Comparison of ENCODE assay signal across 22 mouse cellular contexts in genomic region chr6:65758214-65758613, GRCm38 (mm10). TPM values are rescaled to one million over a fixed set of nuclear protein-coding genes. Genes with fewer than 3 reads are reported as not detected.
DNase-seq lines count a peak whose midpoint lies in the region; ATAC-seq lines count a peak whose summit lies in the region.
"Had no signal": no experiment of that assay in that cellular context is flagged by ENCODE, and none has a peak within 500 bp of the region (broad histone marks: within the 10 kb centered on the region; RNA-seq: fewer than 3 reads in every experiment).

No protein-coding gene starts in this region.

- H3K4me2 ChIP-seq in midbrain, embryonic 16.5 days (ENCODE audit: low read length): no peak overlapping the region
- H3K4me2 ChIP-seq in midbrain, embryonic 11.5 days: no peak overlapping the region
- H3K4me2 ChIP-seq in midbrain, embryonic 13.5 days (replicated peaks): no peak overlapping the region
- no peak overlapping the region for H3K4me2 ChIP-seq in embryonic facial prominence, embryonic 11.5 days (ENCODE audit: low read depth, low read length)
- no peak overlapping the region for H3K4me2 ChIP-seq in heart, embryonic 11.5 days

- DNase-seq in midbrain, embryonic 10.5 days (ENCODE audit: low spot score): no peak
- peak; percentile 76 for DNase-seq in midbrain, embryonic 11.5 days (ENCODE audit: low spot score, missing footprints)
- peak; percentile 35 for DNase-seq in embryonic facial prominence, embryonic 10.5 days (ENCODE audit: low spot score)
- no peak for DNase-seq in embryonic facial prominence, embryonic 11.5 days (ENCODE audit: low spot score)
- no peak for DNase-seq in heart, adult 9 months (ENCODE audit: low spot score in 2 of 2)
- DNase-seq: adrenal gland, adult 2 months; adrenal gland, adult 8-10 months; adrenal gland, postnatal 10 days; adrenal gland, postnatal 14 days; adrenal gland, postnatal 25 days; adrenal gland, postnatal 36 days; B cell, adult 2 months; cerebellum, adult 11 months; cerebellum, adult 11-12 months had no signal

- H3K27me3 ChIP-seq in midbrain, embryonic 10.5 days (ENCODE audit: low read depth, poor library complexity, severe bottlenecking): no peaks in the 10 kb centered on the region
- H3K27me3 ChIP-seq in midbrain, embryonic 16.5 days (ENCODE audit: control insufficient read depth, insufficient read depth, low read depth, low read length): no peaks in the 10 kb centered on the region
- no peaks in the 10 kb centered on the region for H3K27me3 ChIP-seq in midbrain, embryonic 11.5 days (ENCODE audit: control insufficient read depth, insufficient read depth, low read length)
- no peaks in the 10 kb centered on the region for H3K27me3 ChIP-seq in midbrain, embryonic 13.5 days
- no peaks in the 10 kb centered on the region for H3K27me3 ChIP-seq in embryonic facial prominence, embryonic 10.5 days (replicated peaks; ENCODE audit: low read depth, poor library complexity, severe bottlenecking)
- no peaks in the 10 kb centered on the region for H3K27me3 ChIP-seq in embryonic facial prominence, embryonic 11.5 days (ENCODE audit: control insufficient read depth, insufficient read depth, low read length)
- H3K27me3 ChIP-seq in heart, embryonic 11.5 days (ENCODE audit: control insufficient read depth, insufficient read depth, low read length): no peaks in the 10 kb centered on the region
- H3K27me3 ChIP-seq: CH12.LX had no signal

- H3K4me1 ChIP-seq in midbrain, embryonic 10.5 days: peaks cover 21% of the 10 kb centered on the region
- no peaks in the 10 kb centered on the region for H3K4me1 ChIP-seq in midbrain, embryonic 16.5 days (ENCODE audit: control insufficient read depth, insufficient read depth, low read length)
- peaks cover 2% of the 10 kb centered on the region; the same call in 1 of the 2 replicates for H3K4me1 ChIP-seq in midbrain, embryonic 11.5 days (ENCODE audit: control insufficient read depth, insufficient read depth, low read length)
- no peaks in the 10 kb centered on the region for H3K4me1 ChIP-seq in midbrain, embryonic 13.5 days (replicated peaks)
- H3K4me1 ChIP-seq in embryonic facial prominence, embryonic 10.5 days: peaks cover 15% of the 10 kb centered on the region
- no peaks in the 10 kb centered on the region; the same call in 1 of the 2 replicates for H3K4me1 ChIP-seq in embryonic facial prominence, embryonic 11.5 days (ENCODE audit: control insufficient read depth, insufficient read depth, low read length)
- H3K4me1 ChIP-seq in heart, embryonic 11.5 days (ENCODE audit: control insufficient read depth, insufficient read depth, low read length): no peaks in the 10 kb centered on the region

- peak overlapping the region; percentile 69 for H3K27ac ChIP-seq in midbrain, embryonic 10.5 days (replicated peaks)
- H3K27ac ChIP-seq in midbrain, embryonic 16.5 days (ENCODE audit: low read length): no peak overlapping the region
- H3K27ac ChIP-seq in midbrain, embryonic 11.5 days (ENCODE audit: low read depth, low read length): no peak overlapping the region
- H3K27ac ChIP-seq in midbrain, embryonic 13.5 days: no peak overlapping the region
- H3K27ac ChIP-seq in embryonic facial prominence, embryonic 10.5 days (replicated peaks): peak overlapping the region; percentile 76
- no peak overlapping the region for H3K27ac ChIP-seq in embryonic facial prominence, embryonic 11.5 days (replicated peaks; ENCODE audit: low read depth, low read length)
- H3K27ac ChIP-seq in heart, embryonic 11.5 days (ENCODE audit: low read depth, low read length): no peak overlapping the region

- H3K4me3 ChIP-seq in midbrain, embryonic 10.5 days: no peak overlapping the region
- H3K4me3 ChIP-seq in midbrain, embryonic 16.5 days (ENCODE audit: low read depth, low read length): no peak overlapping the region
- no peak overlapping the region for H3K4me3 ChIP-seq in midbrain, embryonic 11.5 days (ENCODE audit: low read depth, low read length)
- no peak overlapping the region for H3K4me3 ChIP-seq in midbrain, embryonic 13.5 days (replicated peaks)
- H3K4me3 ChIP-seq in embryonic facial prominence, embryonic 10.5 days: no peak overlapping the region
- H3K4me3 ChIP-seq in embryonic facial prominence, embryonic 11.5 days (ENCODE audit: low read depth, low read length): no peak overlapping the region
- H3K4me3 ChIP-seq in heart, embryonic 11.5 days (ENCODE audit: low read depth, low read length): no peak overlapping the region

- WGBS in midbrain, embryonic 10.5 days: 52% methylated on average over 7 of the region's 7 CpGs
- WGBS in midbrain, embryonic 16.5 days: 51% methylated on average over 7 of the region's 7 CpGs
- 40% methylated on average over 7 of the region's 7 CpGs for WGBS in midbrain, embryonic 11.5 days
- 37% methylated on average over 7 of the region's 7 CpGs for WGBS in midbrain, embryonic 13.5 days
- WGBS in embryonic facial prominence, embryonic 10.5 days: 48% methylated on average over 7 of the region's 7 CpGs
- WGBS in embryonic facial prominence, embryonic 11.5 days: 48% methylated on average over 7 of the region's 7 CpGs
- WGBS in heart, embryonic 11.5 days (ENCODE audit: insufficient replicate concordance): 74% methylated on average over 7 of the region's 7 CpGs

- H3K9me3 ChIP-seq in midbrain, embryonic 10.5 days (replicated peaks): no peaks in the 10 kb centered on the region
- no peaks in the 10 kb centered on the region for H3K9me3 ChIP-seq in midbrain, embryonic 16.5 days (replicated peaks; ENCODE audit: control insufficient read depth, low read length, poor library complexity, severe bottlenecking)
- no peaks in the 10 kb centered on the region for H3K9me3 ChIP-seq in midbrain, embryonic 11.5 days (ENCODE audit: control insufficient read depth, low read length)
- H3K9me3 ChIP-seq in midbrain, embryonic 13.5 days: no peaks in the 10 kb centered on the region
- no peaks in the 10 kb centered on the region for H3K9me3 ChIP-seq in embryonic facial prominence, embryonic 10.5 days
- no peaks in the 10 kb centered on the region for H3K9me3 ChIP-seq in embryonic facial prominence, embryonic 11.5 days (replicated peaks; ENCODE audit: control insufficient read depth, low read length)
- H3K9me3 ChIP-seq in heart, embryonic 11.5 days (replicated peaks; ENCODE audit: control insufficient read depth, low read length): no peaks in the 10 kb centered on the region
- H3K9me3 ChIP-seq: G1E had no signal

- no peaks in the 10 kb centered on the region for H3K36me3 ChIP-seq in midbrain, embryonic 10.5 days
- H3K36me3 ChIP-seq in midbrain, embryonic 16.5 days (ENCODE audit: control insufficient read depth, insufficient read depth, low read length): no peaks in the 10 kb centered on the region
- no peaks in the 10 kb centered on the region for H3K36me3 ChIP-seq in midbrain, embryonic 11.5 days (ENCODE audit: control insufficient read depth, insufficient read depth, low read length)
- H3K36me3 ChIP-seq in midbrain, embryonic 13.5 days: no peaks in the 10 kb centered on the region
- no peaks in the 10 kb centered on the region for H3K36me3 ChIP-seq in embryonic facial prominence, embryonic 10.5 days (replicated peaks)
- H3K36me3 ChIP-seq in embryonic facial prominence, embryonic 11.5 days (replicated peaks; ENCODE audit: control insufficient read depth, insufficient read depth, low read depth, low read length): no peaks in the 10 kb centered on the region
- no peaks in the 10 kb centered on the region for H3K36me3 ChIP-seq in heart, embryonic 11.5 days (ENCODE audit: control insufficient read depth, insufficient read depth, low read length)
- H3K36me3 ChIP-seq: G1E had no signal

- no peak for ATAC-seq in midbrain, embryonic 16.5 days
- ATAC-seq in midbrain, embryonic 11.5 days (ENCODE audit: low FRiP score): peak; percentile 46; the same call in 1 of the 2 replicates
- no peak for ATAC-seq in midbrain, embryonic 13.5 days
- ATAC-seq in embryonic facial prominence, embryonic 11.5 days (replicated peaks; ENCODE audit: insufficient number of reproducible peaks, low FRiP score, low TSS enrichment, low read depth): peak; percentile 76; the same call in 1 of the 2 replicates
- no peak for ATAC-seq in heart, embryonic 11.5 days (replicated peaks; ENCODE audit: insufficient number of reproducible peaks, low FRiP score, low TSS enrichment)
- ATAC-seq: activated CD4-positive, CD25-positive, alpha-beta regulatory T cell, adult 4 months; CD4-positive, CD25-positive, alpha-beta regulatory T cell, adult 4 months; Patski had no signal

- H3K9ac ChIP-seq in midbrain, embryonic 16.5 days (ENCODE audit: low read depth, low read length): no peak overlapping the region
- H3K9ac ChIP-seq in midbrain, embryonic 11.5 days (ENCODE audit: low read length): no peak overlapping the region
- H3K9ac ChIP-seq in midbrain, embryonic 13.5 days (replicated peaks): no peak overlapping the region
- no peak overlapping the region for H3K9ac ChIP-seq in embryonic facial prominence, embryonic 11.5 days (replicated peaks; ENCODE audit: low read length)
- no peak overlapping the region for H3K9ac ChIP-seq in heart, embryonic 11.5 days (ENCODE audit: low read depth, low read length)

RNA-seq across cellular contexts. Expression of gene Prdm5, which starts 20.6 kb away (rescaled TPM):
- 17.0 and 19.7 TPM in 2 replicates for polyA plus RNA-seq in midbrain, embryonic 10.5 days (2016; fragmentation: Nextera tagmentation; extraction: Ambion mirVana)
- 3.7 and 4.3 TPM in 2 replicates for polyA plus RNA-seq in midbrain, embryonic 16.5 days (2015; fragmentation: Nextera tagmentation; extraction: Ambion mirVana)
- 13.1 and 13.3 TPM in 2 replicates for polyA plus RNA-seq in midbrain, embryonic 11.5 days (2014; fragmentation: Nextera tagmentation; extraction: Ambion mirVana)
- polyA plus RNA-seq in midbrain, embryonic 13.5 days (2015; fragmentation: Nextera tagmentation; extraction: Ambion mirVana): 6.8 and 7.2 TPM in 2 replicates
- 20.8 and 22.2 TPM in 2 replicates for polyA plus RNA-seq in embryonic facial prominence, embryonic 10.5 days (2016; fragmentation: Nextera tagmentation; extraction: Ambion mirVana)
- 17.2 and 18.6 TPM in 2 replicates for polyA plus RNA-seq in embryonic facial prominence, embryonic 11.5 days (2014; fragmentation: Nextera tagmentation; extraction: Ambion mirVana)
- polyA plus RNA-seq in heart, embryonic 11.5 days (2014; fragmentation: Nextera tagmentation; extraction: Ambion mirVana): 12.1 and 14.6 TPM in 2 replicates
- polyA plus RNA-seq: G1E had no signal

Comparison
In these comparisons a context has a peak if more than half of its experiments do, and no peak if none do; other contexts are left out.
1. DNase-seq: peak in midbrain, embryonic 11.5 days (single experiment) and embryonic facial prominence, embryonic 10.5 days (single experiment); none in midbrain, embryonic 10.5 days (single experiment), embryonic facial prominence, embryonic 11.5 days (single experiment) and heart, adult 9 months (0 of 2).
2. H3K27ac ChIP-seq: peak in midbrain, embryonic 10.5 days (single experiment) and embryonic facial prominence, embryonic 10.5 days (single experiment); none in midbrain, embryonic 16.5 days (single experiment), midbrain, embryonic 11.5 days (single experiment), midbrain, embryonic 13.5 days (single experiment), embryonic facial prominence, embryonic 11.5 days (single experiment) and heart, embryonic 11.5 days (single experiment).
3. ATAC-seq: peak in midbrain, embryonic 11.5 days (single experiment) and embryonic facial prominence, embryonic 11.5 days (single experiment); none in midbrain, embryonic 16.5 days (single experiment), midbrain, embryonic 13.5 days (single experiment) and heart, embryonic 11.5 days (single experiment).